Mouse (Mus musculus): ENCODE data around the gene Hist1h2ah.
A peak's percentile ranks its signal among the peaks of the same experiment; 100 is the strongest.

Hist1h2ah gene

GRCm38 (mm10) chr13:22033741-22034442, 1.5 kb downstream of the Hist1h2ah start:
- TF ChIP-seq POU5F1 (IDR thresholded peaks at IDR 0.05; ENCODE audit: borderline replicate concordance, low read length) (no peak), CTCF (conservative IDR thresholded peaks at IDR 0.05; ENCODE audit: low read length) (no peak), NANOG (IDR thresholded peaks at IDR 0.05; ENCODE audit: borderline replicate concordance, low read length) (no peak)
- Histone ChIP-seq H3K36me3 (ENCODE audit: insufficient read depth, low read length) (0 out of 2 replicates have a peak, but pooled peaks cover 3% of the 10 kb centered on the region), H3K27me3 (ENCODE audit: insufficient read depth, low read length) (no peaks in the 10 kb centered on the region), H3K4me3 (replicated peaks; ENCODE audit: low read length) (peak overlapping the region; percentile 77), H3K4me1 (replicated peaks; ENCODE audit: low read depth, low read length) (peaks cover 54% of the 10 kb centered on the region), H3K9me3 (ENCODE audit: low read length) (no peaks in the 10 kb centered on the region)

- no peaks in the 10 kb centered on the region for H3K9me3 ChIP-seq (ENCODE audit: low read length)
- H3K36me3 ChIP-seq (ENCODE audit: insufficient read depth, low read length), result 0 out of 2 replicates have a peak, but pooled peaks cover 3% of the 10 kb centered on the region
- TF ChIP-seq NANOG (IDR thresholded peaks at IDR 0.05; ENCODE audit: borderline replicate concordance, low read length), result no peak
- peak; percentile 39 for TF ChIP-seq CTCF (conservative IDR thresholded peaks at IDR 0.05; ENCODE audit: low read length)
- no peaks in the 10 kb centered on the region for H3K27me3 ChIP-seq (ENCODE audit: insufficient read depth, low read length)
- no peak overlapping the region for H3K4me3 ChIP-seq (replicated peaks; ENCODE audit: low read length)
- H3K4me1 ChIP-seq (replicated peaks; ENCODE audit: low read depth, low read length), result peaks cover 50% of the 10 kb centered on the region
Measured at GRCm38 (mm10) chr13:22030493-22030892, 4.9 kb downstream of the Hist1h2ah start.

GRCm38 (mm10) chr13:22029928-22030327, 5.4 kb downstream of the Hist1h2ah start:
- Histone ChIP-seq H3K4me3 (replicated peaks; ENCODE audit: low read length) (peak overlapping the region; percentile 85), H3K27me3 (ENCODE audit: insufficient read depth, low read length) (no peaks in the 10 kb centered on the region), H3K9me3 (ENCODE audit: low read length) (no peaks in the 10 kb centered on the region), H3K4me1 (replicated peaks; ENCODE audit: low read depth, low read length) (peaks cover 50% of the 10 kb centered on the region), H3K36me3 (ENCODE audit: insufficient read depth, low read length) (0 out of 2 replicates have a peak, but pooled peaks cover 3% of the 10 kb centered on the region)
- TF ChIP-seq NANOG (IDR thresholded peaks at IDR 0.05; ENCODE audit: borderline replicate concordance, low read length) (no peak), CTCF (conservative IDR thresholded peaks at IDR 0.05; ENCODE audit: low read length) (no peak), POU5F1 (IDR thresholded peaks at IDR 0.05; ENCODE audit: borderline replicate concordance, low read length) (no peak)

- peak; percentile 84 for TF ChIP-seq CTCF (conservative IDR thresholded peaks at IDR 0.05; ENCODE audit: low read length)
- no peak for TF ChIP-seq NANOG (IDR thresholded peaks at IDR 0.05; ENCODE audit: borderline replicate concordance, low read length)
- TF ChIP-seq POU5F1 (IDR thresholded peaks at IDR 0.05; ENCODE audit: borderline replicate concordance, low read length), result no peak
- Histone ChIP-seq H3K4me1 (replicated peaks; ENCODE audit: low read depth, low read length) (peaks cover 46% of the 10 kb centered on the region), H3K36me3 (ENCODE audit: insufficient read depth, low read length) (0 out of 2 replicates have a peak, but pooled peaks cover 3% of the 10 kb centered on the region), H3K9me3 (ENCODE audit: low read length) (no peaks in the 10 kb centered on the region), H3K27me3 (ENCODE audit: insufficient read depth, low read length) (no peaks in the 10 kb centered on the region), H3K4me3 (replicated peaks; ENCODE audit: low read length) (peak overlapping the region; percentile 85)
Measured at GRCm38 (mm10) chr13:22028673-22029460, 6.5 kb downstream of the Hist1h2ah start.

GRCm38 (mm10) chr13:22026058-22027031, 9.0 kb downstream of the Hist1h2ah start:
- H3K9me3 ChIP-seq (ENCODE audit: low read length), result no peaks in the 10 kb centered on the region
- H3K27me3 ChIP-seq (ENCODE audit: insufficient read depth, low read length), result no peaks in the 10 kb centered on the region
- TF ChIP-seq POU5F1 (IDR thresholded peaks at IDR 0.05; ENCODE audit: borderline replicate concordance, low read length) (no peak), CTCF (conservative IDR thresholded peaks at IDR 0.05; ENCODE audit: low read length) (no peak), NANOG (IDR thresholded peaks at IDR 0.05; ENCODE audit: borderline replicate concordance, low read length) (no peak)
- H3K4me1 ChIP-seq (replicated peaks; ENCODE audit: low read depth, low read length), result peaks cover 32% of the 10 kb centered on the region
- H3K4me3 ChIP-seq (replicated peaks; ENCODE audit: low read length), result peak overlapping the region; percentile 80
- 0 out of 2 replicates have a peak, but pooled peaks cover 2% of the 10 kb centered on the region for H3K36me3 ChIP-seq (ENCODE audit: insufficient read depth, low read length)

GRCm38 (mm10) chr13:22022241-22022640, 13.1 kb downstream of the Hist1h2ah start:
- H3K27me3 ChIP-seq (ENCODE audit: insufficient read depth, low read length), result peaks cover 17% of the 10 kb centered on the region
- peak overlapping the region; percentile 83 for H3K4me3 ChIP-seq (replicated peaks; ENCODE audit: low read length)
- no peaks in the 10 kb centered on the region for H3K9me3 ChIP-seq (ENCODE audit: low read length)
- TF ChIP-seq POU5F1 (IDR thresholded peaks at IDR 0.05; ENCODE audit: borderline replicate concordance, low read length) (no peak), NANOG (IDR thresholded peaks at IDR 0.05; ENCODE audit: borderline replicate concordance, low read length) (no peak), CTCF (conservative IDR thresholded peaks at IDR 0.05; ENCODE audit: low read length) (no peak)
- no peaks in the 10 kb centered on the region for H3K36me3 ChIP-seq (ENCODE audit: insufficient read depth, low read length)
- H3K4me1 ChIP-seq (replicated peaks; ENCODE audit: low read depth, low read length), result peaks cover 22% of the 10 kb centered on the region

GRCm38 (mm10) chr13:22021581-22021980, 13.8 kb downstream of the Hist1h2ah start:
- Histone ChIP-seq H3K27me3 (ENCODE audit: insufficient read depth, low read length) (peaks cover 17% of the 10 kb centered on the region), H3K4me3 (replicated peaks; ENCODE audit: low read length) (peak overlapping the region; percentile 83), H3K36me3 (ENCODE audit: insufficient read depth, low read length) (no peaks in the 10 kb centered on the region), H3K9me3 (ENCODE audit: low read length) (no peaks in the 10 kb centered on the region), H3K4me1 (replicated peaks; ENCODE audit: low read depth, low read length) (peaks cover 20% of the 10 kb centered on the region)
- no peak for TF ChIP-seq POU5F1 (IDR thresholded peaks at IDR 0.05; ENCODE audit: borderline replicate concordance, low read length)
- no peak for TF ChIP-seq CTCF (conservative IDR thresholded peaks at IDR 0.05; ENCODE audit: low read length)
- no peak for TF ChIP-seq NANOG (IDR thresholded peaks at IDR 0.05; ENCODE audit: borderline replicate concordance, low read length)

Measured in E14TG2a.4 (cell line).